Mouse (Mus musculus) E14TG2a.4 (cell line): ENCODE results near the gene Chchd2.

Experiments used
- CTCF ChIP-seq: conservative IDR thresholded peaks from 2 replicates; pipeline ENCODE4 v1.5.1; 2014; ENCODE audit warnings: low read length
- POU5F1 ChIP-seq: IDR thresholded peaks from 2 replicates; pipeline ENCODE4 v1.6.1; 2014; ENCODE audit warnings: low read length, borderline replicate concordance

DNA sequence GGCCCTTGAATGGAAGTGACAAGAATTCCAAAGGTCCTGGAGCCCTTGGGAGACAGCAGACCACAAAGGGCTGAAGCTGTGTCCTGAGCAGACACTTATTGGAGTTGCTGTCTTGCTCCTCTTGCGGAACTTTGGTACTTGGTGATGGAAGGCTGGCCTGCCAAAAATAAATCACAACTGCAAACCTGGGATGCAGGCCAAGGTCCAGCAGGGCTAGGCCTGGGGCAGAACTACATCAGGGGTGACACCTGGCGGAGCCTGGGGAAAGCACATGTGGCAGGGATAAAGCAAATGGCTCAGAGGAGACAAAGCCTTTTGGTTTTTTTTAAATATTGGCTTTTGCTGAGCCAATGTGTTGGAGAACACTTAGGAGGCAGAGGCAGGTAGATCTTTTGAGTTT, 8.3 kb downstream of the Chchd2 start:
- TF ChIP-seq CTCF (peak; percentile 68), POU5F1 (no peak)
